Mouse (Mus musculus): ENCODE measurements around the gene Tigd2. TPM values are rescaled to one million over a fixed set of nuclear protein-coding genes. Genes with fewer than 3 reads are reported as not detected.

The Tigd2 gene
- polyA plus RNA-seq, 1 experiment from 2014 or later = 11.4 TPM

DNA sequence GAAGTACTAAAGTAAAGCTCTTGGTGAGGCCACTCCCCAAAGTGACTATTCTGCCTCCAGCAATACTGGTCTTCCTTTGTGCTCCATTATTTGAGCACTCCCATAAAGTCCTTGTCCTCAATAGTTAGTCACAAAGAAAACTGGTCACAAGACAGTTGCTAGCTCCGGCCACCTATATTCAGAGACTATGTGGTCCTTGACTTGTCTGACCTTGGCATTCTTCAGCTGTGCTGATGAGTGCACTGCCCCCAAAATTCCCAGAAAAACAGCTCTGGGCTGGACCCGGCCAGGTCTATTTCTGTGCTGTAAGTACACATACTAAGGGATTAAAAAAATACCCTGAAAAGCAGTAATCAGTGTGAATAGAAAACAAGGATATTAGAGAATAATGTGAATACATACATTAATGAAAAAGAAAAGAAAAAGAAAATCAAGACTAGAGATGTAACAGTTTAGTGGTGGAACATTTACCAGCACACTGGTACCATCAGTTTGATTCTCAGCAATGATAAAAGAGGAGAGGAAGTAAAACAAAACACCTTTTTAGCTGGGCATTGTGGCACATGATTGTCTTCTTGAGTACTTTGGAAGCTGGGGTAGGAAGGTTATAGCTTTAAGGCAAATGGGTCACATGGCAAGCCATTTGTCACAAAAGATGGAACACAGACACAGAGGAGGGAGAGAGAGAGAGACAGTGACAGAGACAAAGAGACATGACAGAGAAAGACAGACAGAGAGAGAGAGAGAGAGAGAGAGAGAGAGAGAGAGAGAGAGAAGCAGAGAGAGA is 12.6 kb upstream of the Tigd2 start:
- ATAC-seq = no peak
- Histone ChIP-seq H3K27me3 (replicated peaks) (no peaks in the 10 kb centered on the region), H3K4me2 (replicated peaks) (no peak overlapping the region), H3K27ac (no peak overlapping the region), H3K4me1 (replicated peaks) (no peaks in the 10 kb centered on the region), H3K36me3 (no peaks in the 10 kb centered on the region), H3K9me3 (no peaks in the 10 kb centered on the region), H3K4me3 (replicated peaks) (no peak overlapping the region), H3K9ac (no peak overlapping the region)
- 65% methylated on average over 2 of the region's 2 CpGs for WGBS

DNA sequence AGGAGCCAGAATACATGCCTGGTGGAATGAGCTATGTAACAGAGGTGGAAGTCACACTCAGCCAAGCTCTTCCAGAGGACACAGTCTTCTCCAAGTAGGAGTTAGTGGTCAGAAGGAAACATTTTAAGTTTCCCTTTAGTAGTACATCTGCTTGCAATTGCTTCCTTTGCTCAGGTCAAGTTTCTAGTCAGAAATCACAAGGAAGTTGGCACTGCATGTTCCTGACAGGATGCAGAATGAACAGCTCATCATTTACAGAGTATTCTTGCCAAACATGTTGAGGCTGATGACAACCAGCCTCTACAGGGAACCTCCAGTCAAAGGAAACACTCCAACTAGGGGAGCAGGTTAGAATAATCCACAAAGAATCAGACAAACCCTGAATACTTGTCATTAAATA is 11.9 kb upstream of the Tigd2 start:
- no peaks in the 10 kb centered on the region for H3K36me3 ChIP-seq
- no peak overlapping the region for H3K4me2 ChIP-seq (replicated peaks)
- no peak overlapping the region for H3K4me3 ChIP-seq (replicated peaks)
- no peak overlapping the region for H3K27ac ChIP-seq
- ATAC-seq = no peak
- no peak overlapping the region for H3K9ac ChIP-seq
- no peaks in the 10 kb centered on the region for H3K4me1 ChIP-seq (replicated peaks)
- no peaks in the 10 kb centered on the region for H3K9me3 ChIP-seq
- no peaks in the 10 kb centered on the region for H3K27me3 ChIP-seq (replicated peaks)

DNA sequence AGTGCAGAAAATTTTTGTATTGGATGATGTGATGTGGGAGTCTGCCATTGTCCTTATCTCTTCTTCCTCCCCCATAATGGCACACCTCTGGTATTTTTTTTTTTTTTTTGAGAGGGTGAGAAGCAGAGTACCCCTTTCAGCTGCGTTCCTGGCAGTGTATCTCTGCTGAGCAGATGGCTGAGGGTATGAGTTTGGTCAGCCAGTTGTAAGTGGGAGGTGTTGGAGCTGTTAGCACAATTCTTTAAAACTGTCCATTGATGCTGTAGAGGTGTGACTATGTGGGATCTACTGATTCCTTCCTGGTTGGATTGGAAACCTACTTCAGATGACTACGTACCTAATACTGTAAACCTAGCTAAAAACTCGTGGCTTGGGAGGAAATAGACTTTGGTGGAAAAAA is 10.3 kb upstream of the Tigd2 start:
- ATAC-seq = no peak
- Histone ChIP-seq H3K27me3 (replicated peaks) (no peaks in the 10 kb centered on the region), H3K4me2 (replicated peaks) (no peak overlapping the region), H3K36me3 (no peaks in the 10 kb centered on the region), H3K4me1 (replicated peaks) (no peaks in the 10 kb centered on the region), H3K9ac (no peak overlapping the region), H3K4me3 (replicated peaks) (no peak overlapping the region), H3K27ac (no peak overlapping the region), H3K9me3 (no peaks in the 10 kb centered on the region)
- 73% methylated on average over 3 of the region's 3 CpGs for WGBS

DNA sequence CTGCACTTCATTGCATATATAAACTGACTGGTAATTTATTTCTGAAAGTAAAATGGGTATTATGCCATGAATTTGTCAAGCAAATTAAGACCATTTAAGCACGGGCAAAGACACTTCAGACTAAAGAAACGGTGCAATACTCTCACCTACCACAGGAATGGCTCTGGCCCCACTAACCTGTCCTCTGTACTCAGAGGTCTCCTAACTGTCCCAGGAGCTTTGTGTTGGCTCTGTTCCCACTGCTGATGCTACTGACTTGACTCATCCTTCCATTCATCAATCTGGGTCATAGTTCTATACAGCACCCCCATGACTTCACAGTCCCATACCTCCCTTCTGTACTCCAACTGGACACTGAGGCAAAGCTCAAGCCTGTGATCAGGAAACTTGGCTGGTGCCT is 9.6 kb upstream of the Tigd2 start:
- Histone ChIP-seq H3K4me3 (replicated peaks) (no peak overlapping the region), H3K36me3 (no peaks in the 10 kb centered on the region), H3K4me2 (replicated peaks) (no peak overlapping the region), H3K27ac (no peak overlapping the region), H3K9me3 (no peaks in the 10 kb centered on the region), H3K4me1 (replicated peaks) (no peaks in the 10 kb centered on the region), H3K27me3 (replicated peaks) (no peaks in the 10 kb centered on the region), H3K9ac (no peak overlapping the region)
- no peak for ATAC-seq
- WGBS = 86% methylated on average over 2 of the region's 2 CpGs

DNA sequence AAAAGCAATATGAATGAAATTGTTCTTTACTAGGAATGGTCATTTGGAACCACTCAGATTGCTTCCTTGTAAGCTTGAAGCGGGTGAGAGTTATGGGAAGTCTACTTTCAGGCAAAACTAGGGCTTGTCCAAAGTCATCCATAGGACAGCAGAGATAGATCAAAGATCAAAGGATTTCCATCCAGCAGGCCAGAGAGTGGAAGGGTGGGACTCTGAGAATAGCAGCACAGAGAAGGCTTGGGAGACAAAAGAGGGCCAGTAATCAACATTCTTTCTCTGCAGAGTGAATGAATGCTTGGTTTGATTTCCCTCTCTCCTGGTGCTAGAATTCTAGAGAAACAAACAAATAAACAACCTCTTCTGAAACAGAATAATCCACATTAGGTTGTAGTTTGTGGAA is 1.1 kb upstream of the Tigd2 start:
- no peak overlapping the region for H3K4me3 ChIP-seq (replicated peaks)
- H3K4me2 ChIP-seq (replicated peaks) = no peak overlapping the region
- no peak overlapping the region for H3K27ac ChIP-seq
- no peaks in the 10 kb centered on the region for H3K9me3 ChIP-seq
- no peak for ATAC-seq
- H3K4me1 ChIP-seq (replicated peaks) = no peaks in the 10 kb centered on the region
- WGBS = 91% methylated on average over 1 of the region's 1 CpGs
- no peak overlapping the region for H3K9ac ChIP-seq
- H3K27me3 ChIP-seq (replicated peaks) = no peaks in the 10 kb centered on the region
- no peaks in the 10 kb centered on the region for H3K36me3 ChIP-seq

DNA sequence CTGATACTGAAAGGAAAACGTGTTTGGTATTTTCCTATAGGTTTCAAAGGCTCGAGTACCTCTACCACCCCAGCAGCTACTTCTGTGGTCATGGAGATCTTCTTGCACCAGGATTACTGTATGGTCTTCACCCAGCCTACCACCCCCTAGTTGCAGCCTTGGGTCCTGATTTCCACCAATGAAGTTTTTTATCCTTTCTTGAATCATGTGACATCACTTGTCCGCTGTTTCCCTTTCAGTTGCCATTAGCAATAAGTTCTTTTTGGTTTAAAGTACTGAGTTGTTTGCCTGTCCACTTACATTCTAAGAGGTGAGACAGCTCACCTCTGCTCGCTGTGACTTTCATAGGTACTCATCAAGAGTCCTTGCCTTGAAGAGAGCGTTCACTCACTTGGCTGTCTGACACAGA is 633 bp downstream of the Tigd2 start:
- no peaks in the 10 kb centered on the region for H3K4me1 ChIP-seq (replicated peaks)
- ATAC-seq = peak; percentile 46
- WGBS = 22% methylated on average over 5 of the region's 5 CpGs

GRCm38 (mm10) chr6:59233191-59233590 is 24.5 kb downstream of the Tigd2 start:
- no peak overlapping the region for H3K4me2 ChIP-seq (replicated peaks)
- no peaks in the 10 kb centered on the region for H3K27me3 ChIP-seq (replicated peaks)
- H3K4me1 ChIP-seq (replicated peaks) = no peaks in the 10 kb centered on the region
- H3K36me3 ChIP-seq = no peaks in the 10 kb centered on the region
- H3K4me3 ChIP-seq (replicated peaks) = no peak overlapping the region
- H3K9ac ChIP-seq = no peak overlapping the region
- H3K27ac ChIP-seq = no peak overlapping the region
- H3K9me3 ChIP-seq = no peaks in the 10 kb centered on the region
- ATAC-seq = no peak

More for the DNA sequence above, 633 bp downstream of the Tigd2 start:
- Histone ChIP-seq H3K9ac (peak overlapping the region; percentile 84), H3K36me3 (no peaks in the 10 kb centered on the region), H3K4me2 (replicated peaks) (peak overlapping the region; percentile 65), H3K27me3 (replicated peaks) (no peaks in the 10 kb centered on the region), H3K4me3 (replicated peaks) (peak overlapping the region; percentile 79), H3K27ac (peak overlapping the region; percentile 76), H3K9me3 (no peaks in the 10 kb centered on the region)

GRCm38 (mm10) chr6:59233651-59234050 is 25.0 kb downstream of the Tigd2 start:
- no peak for ATAC-seq
- no peak overlapping the region for H3K4me2 ChIP-seq (replicated peaks)

DNA sequence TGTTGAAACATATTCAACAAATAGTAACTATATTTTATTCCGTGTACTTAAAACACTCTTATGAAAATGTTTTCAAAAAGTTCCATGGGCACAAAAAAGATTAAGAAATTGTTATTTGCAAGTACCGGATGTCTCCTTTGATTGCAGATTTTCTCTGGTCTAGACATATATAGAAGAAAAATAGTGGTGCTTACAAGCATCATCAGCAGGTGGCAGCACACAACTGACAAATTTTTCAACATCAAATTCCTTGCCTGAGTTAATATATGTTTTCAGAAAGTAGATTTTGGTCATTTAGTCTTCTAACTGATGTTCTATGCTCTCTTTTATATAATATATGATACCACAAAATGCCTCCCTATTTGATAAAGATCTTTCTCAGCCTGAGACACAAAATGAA is 41.0 kb downstream of the Tigd2 start:
- no peaks in the 10 kb centered on the region for H3K4me1 ChIP-seq (replicated peaks)
- no peaks in the 10 kb centered on the region for H3K27me3 ChIP-seq (replicated peaks)
- H3K4me2 ChIP-seq (replicated peaks) = no peak overlapping the region
- no peak overlapping the region for H3K9ac ChIP-seq
- no peaks in the 10 kb centered on the region for H3K36me3 ChIP-seq
- no peak overlapping the region for H3K4me3 ChIP-seq (replicated peaks)
- H3K9me3 ChIP-seq = no peaks in the 10 kb centered on the region
- no peak overlapping the region for H3K27ac ChIP-seq
- no peak for ATAC-seq
- 27% methylated on average over 2 of the region's 2 CpGs for WGBS

More at GRCm38 (mm10) chr6:59233651-59234050, 25.0 kb downstream of the Tigd2 start:
- Histone ChIP-seq H3K4me1 (replicated peaks) (no peaks in the 10 kb centered on the region), H3K27me3 (replicated peaks) (no peaks in the 10 kb centered on the region), H3K4me3 (replicated peaks) (no peak overlapping the region), H3K9ac (no peak overlapping the region), H3K27ac (no peak overlapping the region), H3K9me3 (no peaks in the 10 kb centered on the region), H3K36me3 (no peaks in the 10 kb centered on the region)

GRCm38 (mm10) chr6:59250536-59250935 is 41.9 kb downstream of the Tigd2 start:
- Histone ChIP-seq H3K4me1 (replicated peaks) (no peaks in the 10 kb centered on the region), H3K27me3 (replicated peaks) (no peaks in the 10 kb centered on the region), H3K4me2 (replicated peaks) (no peak overlapping the region), H3K36me3 (no peaks in the 10 kb centered on the region), H3K4me3 (replicated peaks) (no peak overlapping the region), H3K9me3 (no peaks in the 10 kb centered on the region), H3K9ac (no peak overlapping the region), H3K27ac (no peak overlapping the region)
- ATAC-seq = no peak

GRCm38 (mm10) chr6:59255909-59256308 is 47.2 kb downstream of the Tigd2 start:
- 83% methylated on average over 1 of the region's 1 CpGs for WGBS
- Histone ChIP-seq H3K4me3 (replicated peaks) (no peak overlapping the region), H3K9me3 (no peaks in the 10 kb centered on the region), H3K4me2 (replicated peaks) (no peak overlapping the region), H3K27ac (no peak overlapping the region), H3K4me1 (replicated peaks) (no peaks in the 10 kb centered on the region), H3K36me3 (no peaks in the 10 kb centered on the region), H3K9ac (no peak overlapping the region), H3K27me3 (replicated peaks) (no peaks in the 10 kb centered on the region)
- no peak for ATAC-seq
